Mouse (Mus musculus) gastrocnemius, adult 2 months (tissue): ENCODE data around the gene Itpr2. TPM values are rescaled to one million over a fixed set of nuclear protein-coding genes. Genes with fewer than 3 reads are reported as not detected.

ENCODE experiments used
- DNase-seq: peaks from one replicate; pipeline ENCODE4 v3.0.0; 2022
- H3K27ac ChIP-seq: fragments of 200-600 bp; 2 replicates; pipeline ENCODE4 v1.8.1; 2022; ENCODE audit warnings: mild to moderate bottlenecking
- H3K4me3 ChIP-seq: fragments of 200-600 bp; 2 replicates; pipeline ENCODE4 v1.8.1; 2022; ENCODE audit warnings: mild to moderate bottlenecking, moderate library complexity
- CTCF ChIP-seq: fragments of 200-600 bp; IDR thresholded peaks from 2 replicates; pipeline ENCODE4 v1.8.1; 2022; ENCODE audit warnings: antibody characterized with exemption, mild to moderate bottlenecking, moderate library complexity
- intact Hi-C: fragments of 180-260 bp; cut with DNase I; formaldehyde crosslinking; loops from one replicate; pipeline ENCODE4 v1.15.1; 2025
- total RNA-seq, 2 experiments: library from RNA; stranded (reverse); gene quantifications; 2 replicates each; pipeline ENCODE4 v1.2.3; 2021

Gene Itpr2
- total RNA-seq, 2 experiments from 2014 or later, result 7.4 to 9.9 TPM

GRCm38 (mm10) chr6:146080546-146081512 is 421.2 kb downstream of the Itpr2 start:
- 0 out of 2 replicates have a peak overlapping the region, but pooled peaks have one; percentile 1 for H3K27ac ChIP-seq
- TF ChIP-seq CTCF, result no peak
- H3K4me3 ChIP-seq, result no peak overlapping the region
- intact Hi-C loops, result no loop called here
- no peak for DNase-seq

- 0 out of 2 replicates have a peak overlapping the region, but pooled peaks have one; percentile 1 for H3K27ac ChIP-seq
- no peak overlapping the region for H3K4me3 ChIP-seq
- TF ChIP-seq CTCF, result no peak
- intact Hi-C loops, result no loop called here
- DNase-seq, result no peak
Measured at GRCm38 (mm10) chr6:146079734-146080443, 422.1 kb downstream of the Itpr2 start.

GRCm38 (mm10) chr6:146079261-146079660 is 422.8 kb downstream of the Itpr2 start:
- Histone ChIP-seq H3K27ac (no peak overlapping the region), H3K4me3 (no peak overlapping the region)
- intact Hi-C loops, result no loop called here
- peak; percentile 85 for DNase-seq
- peak; percentile 78 for TF ChIP-seq CTCF

GRCm38 (mm10) chr6:146078136-146078535 is 423.9 kb downstream of the Itpr2 start:
- no peak for DNase-seq
- no peak for TF ChIP-seq CTCF
- no peak overlapping the region for H3K27ac ChIP-seq
- intact Hi-C loops, result no loop called here
- no peak overlapping the region for H3K4me3 ChIP-seq

GRCm38 (mm10) chr6:146077124-146077889 is 424.7 kb downstream of the Itpr2 start:
- peak; percentile 59 for DNase-seq
- Histone ChIP-seq H3K27ac (no peak overlapping the region), H3K4me3 (no peak overlapping the region)
- intact Hi-C loops, result no loop called here
- peak; percentile 61 for TF ChIP-seq CTCF

GRCm38 (mm10) chr6:146072842-146073241 is 429.2 kb downstream of the Itpr2 start:
- TF ChIP-seq CTCF, result no peak
- H3K27ac ChIP-seq, result no peak overlapping the region
- H3K4me3 ChIP-seq, result no peak overlapping the region
- DNase-seq, result no peak
- intact Hi-C loops, result no loop called here

GRCm38 (mm10) chr6:146071883-146072282 is 430.1 kb downstream of the Itpr2 start:
- TF ChIP-seq CTCF, result no peak
- no peak for DNase-seq
- H3K4me3 ChIP-seq, result no peak overlapping the region
- H3K27ac ChIP-seq, result no peak overlapping the region
- intact Hi-C loops, result no loop called here

Other genes starting within 250 kb of the Itpr2 start
- 10 to 100 TPM; 53.6 to 61.2 TPM for gene Fgfr1op2, start 75.0 kb upstream of the Itpr2 start, total RNA-seq
- gene Ints13, start 75.6 kb upstream of the Itpr2 start, total RNA-seq, result 10 to 100 TPM; 14.4 to 18.8 TPM
- gene Med21, start 140.3 kb upstream of the Itpr2 start, total RNA-seq, result 10 to 100 TPM; 35.7 to 44.7 TPM
- gene Tm7sf3, start 140.6 kb upstream of the Itpr2 start, total RNA-seq, result 1 to 10 TPM; 5.7 to 7.8 TPM
- gene Stk38l, start 222.8 kb upstream of the Itpr2 start, total RNA-seq, result 10 to 100 TPM; 11.4 to 11.8 TPM